Comparison of ENCODE assay signal across 28 mouse cellular contexts in the genomic region with DNA sequence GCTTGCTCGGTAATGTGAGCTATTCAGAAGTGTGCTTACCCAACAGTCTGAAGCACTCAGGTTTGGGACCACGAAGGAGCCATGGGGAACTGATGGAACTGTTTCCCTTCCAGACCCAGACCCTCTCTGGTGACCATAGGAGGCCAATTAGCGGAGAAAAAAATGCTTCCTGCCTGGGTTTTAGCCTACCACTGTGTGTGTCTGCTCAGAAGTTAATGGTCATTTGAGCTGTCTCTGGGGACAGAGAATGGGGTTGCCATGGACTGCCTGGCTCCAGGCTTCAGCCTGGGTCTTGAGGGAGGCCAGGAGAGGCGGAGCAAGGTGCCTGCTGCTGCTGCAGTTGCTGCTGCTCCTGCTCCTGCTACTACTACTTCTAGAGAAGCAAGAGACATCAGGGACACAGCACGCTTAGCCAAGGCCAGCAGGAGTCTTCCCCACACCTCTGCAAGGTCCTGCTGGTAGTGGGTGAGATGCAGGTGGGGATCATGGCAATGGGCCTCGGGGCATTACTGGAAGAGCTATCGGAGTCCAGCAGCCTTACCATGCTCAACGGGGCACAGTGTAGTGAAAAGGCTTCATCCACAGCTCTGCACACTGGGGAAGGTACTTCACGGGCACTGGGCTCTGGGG.
A peak's percentile ranks its signal among the peaks of the same experiment; 100 is the strongest.
DNase-seq lines count a peak whose midpoint lies in the region; ATAC-seq lines count a peak whose summit lies in the region.
"Had no signal": no experiment of that assay in that cellular context is flagged by ENCODE, and none has a peak within 500 bp of the region (broad histone marks: within the 10 kb centered on the region; RNA-seq: fewer than 3 reads in every experiment).

No protein-coding gene starts in this region.

- H3K27ac ChIP-seq in midbrain, embryonic 13.5 days = no peak overlapping the region
- no peak overlapping the region for H3K27ac ChIP-seq in midbrain, embryonic 11.5 days (ENCODE audit: low read depth, low read length)
- H3K27ac ChIP-seq in embryonic facial prominence, embryonic 14.5 days (replicated peaks; ENCODE audit: low read depth, low read length) = no peak overlapping the region
- peak overlapping the region; percentile 39; the same call in 1 of the 2 replicates for H3K27ac ChIP-seq in limb, embryonic 13.5 days
- H3K27ac ChIP-seq: forebrain, embryonic 13.5 days; heart, adult 2 months; heart, embryonic 13.5 days; hindbrain, embryonic 10.5 days; hindbrain, embryonic 15.5 days; layer of hippocampus, adult 2 months; left cerebral cortex, adult 2 months; lung, embryonic 15.5 days; midbrain, embryonic 12.5 days; stomach, postnatal 0 days had no signal

- no peaks in the 10 kb centered on the region for H3K36me3 ChIP-seq in midbrain, embryonic 13.5 days
- no peaks in the 10 kb centered on the region for H3K36me3 ChIP-seq in midbrain, embryonic 11.5 days (ENCODE audit: control insufficient read depth, insufficient read depth, low read length)
- H3K36me3 ChIP-seq in embryonic facial prominence, embryonic 14.5 days (ENCODE audit: control insufficient read depth, insufficient read depth, low read length) = no peaks in the 10 kb centered on the region
- no peaks in the 10 kb centered on the region for H3K36me3 ChIP-seq in limb, embryonic 13.5 days
- H3K36me3 ChIP-seq: heart, embryonic 13.5 days; hindbrain, embryonic 10.5 days; hindbrain, embryonic 15.5 days; lung, embryonic 15.5 days; midbrain, embryonic 12.5 days had no signal

- peaks cover 13% of the 10 kb centered on the region for H3K4me1 ChIP-seq in midbrain, embryonic 13.5 days (replicated peaks)
- H3K4me1 ChIP-seq in midbrain, embryonic 11.5 days (ENCODE audit: control insufficient read depth, insufficient read depth, low read length) = no peaks in the 10 kb centered on the region
- no peaks in the 10 kb centered on the region for H3K4me1 ChIP-seq in embryonic facial prominence, embryonic 14.5 days (ENCODE audit: control insufficient read depth, insufficient read depth, low read length)
- peaks cover 19% of the 10 kb centered on the region for H3K4me1 ChIP-seq in limb, embryonic 13.5 days
- H3K4me1 ChIP-seq: heart, embryonic 13.5 days; hindbrain, embryonic 15.5 days; lung, embryonic 15.5 days had no signal

- H3K27me3 ChIP-seq in midbrain, embryonic 13.5 days = peaks cover 50% of the 10 kb centered on the region
- H3K27me3 ChIP-seq in midbrain, embryonic 11.5 days (ENCODE audit: control insufficient read depth, insufficient read depth, low read length) = peaks cover 22% of the 10 kb centered on the region
- peaks cover 26% of the 10 kb centered on the region for H3K27me3 ChIP-seq in embryonic facial prominence, embryonic 14.5 days (replicated peaks; ENCODE audit: control insufficient read depth, insufficient read depth, low read length)
- peaks cover 58% of the 10 kb centered on the region for H3K27me3 ChIP-seq in limb, embryonic 13.5 days

- peak; percentile 31; the same call in 1 of the 2 replicates for ATAC-seq in midbrain, embryonic 13.5 days
- ATAC-seq in midbrain, embryonic 11.5 days (ENCODE audit: low FRiP score) = no peak
- ATAC-seq in embryonic facial prominence, embryonic 14.5 days (ENCODE audit: low read depth) = peak; percentile 67
- ATAC-seq in limb, embryonic 13.5 days (ENCODE audit: low FRiP score, low read depth) = peak; percentile 76
- ATAC-seq: CD4-positive, CD25-positive, alpha-beta regulatory T cell, adult 4 months; forebrain, embryonic 13.5 days had no signal

- 69% methylated on average over 9 of the region's 9 CpGs for WGBS in midbrain, embryonic 13.5 days
- WGBS in midbrain, embryonic 11.5 days = 74% methylated on average over 9 of the region's 9 CpGs
- 55% methylated on average over 9 of the region's 9 CpGs for WGBS in embryonic facial prominence, embryonic 14.5 days
- 42% methylated on average over 9 of the region's 9 CpGs for WGBS in limb, embryonic 13.5 days

- H3K4me3 ChIP-seq in midbrain, embryonic 13.5 days (replicated peaks) = no peak overlapping the region
- H3K4me3 ChIP-seq in midbrain, embryonic 11.5 days (ENCODE audit: low read depth, low read length) = no peak overlapping the region
- H3K4me3 ChIP-seq in embryonic facial prominence, embryonic 14.5 days (ENCODE audit: low read depth, low read length) = no peak overlapping the region
- H3K4me3 ChIP-seq in limb, embryonic 13.5 days = no peak overlapping the region
- H3K4me3 ChIP-seq: forebrain, embryonic 13.5 days; heart, adult 2 months; heart, embryonic 13.5 days; hindbrain, embryonic 10.5 days; hindbrain, embryonic 15.5 days; layer of hippocampus, adult 2 months; left cerebral cortex, adult 2 months; lung, embryonic 15.5 days; midbrain, embryonic 12.5 days had no signal

- no peak overlapping the region for H3K4me2 ChIP-seq in midbrain, embryonic 13.5 days (replicated peaks)
- H3K4me2 ChIP-seq in midbrain, embryonic 11.5 days = no peak overlapping the region
- no peak overlapping the region for H3K4me2 ChIP-seq in embryonic facial prominence, embryonic 14.5 days (ENCODE audit: low read depth, low read length)
- no peak overlapping the region for H3K4me2 ChIP-seq in limb, embryonic 13.5 days (replicated peaks)
- H3K4me2 ChIP-seq: forebrain, embryonic 13.5 days; heart, embryonic 13.5 days; hindbrain, embryonic 15.5 days; liver, embryonic 11.5 days; lung, embryonic 15.5 days; midbrain, embryonic 12.5 days had no signal

- H3K9ac ChIP-seq in midbrain, embryonic 13.5 days (replicated peaks) = no peak overlapping the region
- no peak overlapping the region for H3K9ac ChIP-seq in midbrain, embryonic 11.5 days (ENCODE audit: low read length)
- H3K9ac ChIP-seq in embryonic facial prominence, embryonic 14.5 days (ENCODE audit: low read depth, low read length) = no peak overlapping the region
- no peak overlapping the region for H3K9ac ChIP-seq in limb, embryonic 13.5 days
- H3K9ac ChIP-seq: forebrain, embryonic 13.5 days; heart, embryonic 13.5 days; hindbrain, embryonic 15.5 days; lung, embryonic 15.5 days; midbrain, embryonic 12.5 days had no signal

- no peaks in the 10 kb centered on the region for H3K9me3 ChIP-seq in midbrain, embryonic 13.5 days
- no peaks in the 10 kb centered on the region for H3K9me3 ChIP-seq in midbrain, embryonic 11.5 days (ENCODE audit: control insufficient read depth, low read length)
- H3K9me3 ChIP-seq in embryonic facial prominence, embryonic 14.5 days (ENCODE audit: control insufficient read depth, low read length) = no peaks in the 10 kb centered on the region
- no peaks in the 10 kb centered on the region for H3K9me3 ChIP-seq in limb, embryonic 13.5 days
- H3K9me3 ChIP-seq: forebrain, embryonic 13.5 days; heart, embryonic 13.5 days; hindbrain, embryonic 15.5 days; lung, embryonic 15.5 days; midbrain, embryonic 12.5 days had no signal

- no peak for DNase-seq in midbrain, embryonic 11.5 days (ENCODE audit: low spot score, missing footprints)
- DNase-seq in embryo, embryonic 11 days = peak; percentile 34
- peak; percentile 38 for DNase-seq in embryonic facial prominence, embryonic 14.5 days (ENCODE audit: low spot score)
- DNase-seq in heart, adult 18-20 months = no peak
- DNase-seq in cerebellum, adult 8-10 months = no peak
- DNase-seq: cerebellum, adult 9-10 months; gastrocnemius, postnatal 14 days; heart, adult 2 months; heart, postnatal 10 days; kidney, adult 2 months; kidney, postnatal 36 days; lung, postnatal 36 days; right cerebral cortex, postnatal 4 days; thymus, adult 18-20 months; thymus, postnatal 36 days had no signal

Comparison
In these comparisons a context has a peak if more than half of its experiments do, and no peak if none do; other contexts are left out.
1. DNase-seq: peak in embryo, embryonic 11 days (single experiment) and embryonic facial prominence, embryonic 14.5 days (single experiment); none in midbrain, embryonic 11.5 days (single experiment), heart, adult 18-20 months (0 of 2) and cerebellum, adult 8-10 months (single experiment).